ENCODE assay signal across 10 mouse cellular contexts in genomic region chr10:68281076-68281774, GRCm38 (mm10). TPM values are rescaled to one million over a fixed set of nuclear protein-coding genes. Genes with fewer than 3 reads are reported as not detected.
DNase-seq lines count a peak whose midpoint lies in the region; ATAC-seq and TF ChIP-seq lines count a peak whose summit lies in the region.
"Had no signal": no experiment of that assay in that cellular context is flagged by ENCODE, and none has a peak within 500 bp of the region (broad histone marks: within the 10 kb centered on the region; RNA-seq: fewer than 3 reads in every experiment).

No protein-coding gene starts in this region.

- H3K27ac ChIP-seq in forebrain, embryonic 10.5 days: no peak overlapping the region
- H3K27ac ChIP-seq in forebrain, embryonic 15.5 days (replicated peaks): no peak overlapping the region
- peak overlapping the region; percentile 97 for H3K27ac ChIP-seq in layer of hippocampus, adult 2 months
- H3K27ac ChIP-seq in embryonic facial prominence, embryonic 15.5 days (replicated peaks): peak overlapping the region; percentile 13; the same call in 1 of the 2 replicates

- peaks cover 47% of the 10 kb centered on the region for H3K4me1 ChIP-seq in forebrain, embryonic 10.5 days
- peaks cover 45% of the 10 kb centered on the region for H3K4me1 ChIP-seq in forebrain, embryonic 15.5 days
- peaks cover 29% of the 10 kb centered on the region for H3K4me1 ChIP-seq in embryonic facial prominence, embryonic 15.5 days

- H3K9me3 ChIP-seq in forebrain, embryonic 10.5 days: no peaks in the 10 kb centered on the region
- no peaks in the 10 kb centered on the region for H3K9me3 ChIP-seq in forebrain, embryonic 15.5 days
- no peaks in the 10 kb centered on the region for H3K9me3 ChIP-seq in embryonic facial prominence, embryonic 15.5 days (replicated peaks)

- no peak for TF ChIP-seq CTCF in layer of hippocampus, adult 2 months (conservative IDR thresholded peaks at IDR 0.05)

- no peak for DNase-seq in forebrain, embryonic 10.5 days (ENCODE audit: extremely low spot score, low spot score)
- DNase-seq in layer of hippocampus, adult 2 months (ENCODE audit: low spot score in 2 of 2): no peak
- DNase-seq in layer of hippocampus, postnatal 36 days: no peak
- peak; percentile 28 for DNase-seq in naive thymus-derived CD4-positive, alpha-beta T cell, adult 2 months (ENCODE audit: low read depth)
- DNase-seq in adrenal gland, adult 18-20 months (ENCODE audit: low spot score in 2 of 2): no peak
- no peak for DNase-seq in gastrocnemius, postnatal 14 days

- no peak overlapping the region for H3K4me2 ChIP-seq in forebrain, embryonic 15.5 days (replicated peaks)
- no peak overlapping the region for H3K4me2 ChIP-seq in embryonic facial prominence, embryonic 15.5 days (replicated peaks)

- no peak for ATAC-seq in forebrain, embryonic 15.5 days (replicated peaks)
- ATAC-seq in embryonic facial prominence, embryonic 15.5 days (ENCODE audit: insufficient number of reproducible peaks, low FRiP score, low TSS enrichment, low read depth): no peak
- ATAC-seq: activated CD4-positive, CD25-positive, alpha-beta regulatory T cell, adult 4 months had no signal

- 37% methylated on average over 6 of the region's 6 CpGs for WGBS in forebrain, embryonic 10.5 days
- 50% methylated on average over 6 of the region's 6 CpGs for WGBS in forebrain, embryonic 15.5 days
- whole genome bisulfite sequencing in embryonic facial prominence, embryonic 15.5 days: 46% methylated on average over 6 of the region's 6 CpGs

- H3K36me3 ChIP-seq in forebrain, embryonic 10.5 days (replicated peaks): no peaks in the 10 kb centered on the region
- H3K36me3 ChIP-seq in forebrain, embryonic 15.5 days: no peaks in the 10 kb centered on the region
- H3K36me3 ChIP-seq in embryonic facial prominence, embryonic 15.5 days: no peaks in the 10 kb centered on the region

- H3K27me3 ChIP-seq in forebrain, embryonic 10.5 days (ENCODE audit: poor library complexity, severe bottlenecking): peaks cover 20% of the 10 kb centered on the region
- H3K27me3 ChIP-seq in forebrain, embryonic 15.5 days: no peaks in the 10 kb centered on the region
- no peaks in the 10 kb centered on the region for H3K27me3 ChIP-seq in embryonic facial prominence, embryonic 15.5 days
- H3K27me3 ChIP-seq: CH12.LX had no signal

- intact Hi-C loops in gastrocnemius, postnatal 14 days (cut with DNase I; ENCODE audit: low total_unique reads): loop anchor here (10.0 kb wide), 1 partner anchor 276 kb away; no protein-coding TSS in a partner anchor

- no peak overlapping the region for H3K9ac ChIP-seq in forebrain, embryonic 15.5 days (replicated peaks)
- no peak overlapping the region for H3K9ac ChIP-seq in embryonic facial prominence, embryonic 15.5 days

- H3K4me3 ChIP-seq in forebrain, embryonic 10.5 days: 0 out of 2 replicates have a peak overlapping the region, but pooled peaks have one; percentile 75
- no peak overlapping the region for H3K4me3 ChIP-seq in forebrain, embryonic 15.5 days
- H3K4me3 ChIP-seq in layer of hippocampus, adult 2 months: no peak overlapping the region
- no peak overlapping the region for H3K4me3 ChIP-seq in embryonic facial prominence, embryonic 15.5 days (replicated peaks)

RNA-seq across cellular contexts. Expression of gene Arid5b, which starts 2.7 kb away (rescaled TPM):
- polyA plus RNA-seq in forebrain, embryonic 10.5 days (2016; fragmentation: Nextera tagmentation; extraction: Ambion mirVana): 9.4 and 10.5 TPM in 2 replicates
- polyA plus RNA-seq in forebrain, embryonic 15.5 days (2015; fragmentation: Nextera tagmentation; extraction: Ambion mirVana): 14.4 and 15.1 TPM in 2 replicates
- 10 to 100 TPM; 25.5 to 27.2 TPM for total RNA-seq in layer of hippocampus, adult 2 months (2021)
- 10 to 100 TPM; 24.0 to 27.5 TPM for total RNA-seq in layer of hippocampus, postnatal 36 days (2021)
- polyA plus RNA-seq in embryonic facial prominence, embryonic 15.5 days (2015; fragmentation: Nextera tagmentation; extraction: Ambion mirVana): 46.7 and 50.2 TPM in 2 replicates
- 10 to 100 TPM; 14.0 to 25.3 TPM for total RNA-seq in adrenal gland, adult 18-20 months (2021)
- 10 to 100 TPM; 16.9 to 21.5 TPM for total RNA-seq in gastrocnemius, postnatal 14 days (2021)

Comparison
In these comparisons a context has a peak if more than half of its experiments do, and no peak if none do; other contexts are left out.
1. H3K27ac ChIP-seq: peak in layer of hippocampus, adult 2 months (single experiment) and embryonic facial prominence, embryonic 15.5 days (single experiment); none in forebrain, embryonic 10.5 days (single experiment) and forebrain, embryonic 15.5 days (single experiment).